Comparison of ENCODE assay signal across 23 mouse cellular contexts in genomic region chr10:122651932-122652331, GRCm38 (mm10). TPM values are rescaled to one million over a fixed set of nuclear protein-coding genes. Genes with fewer than 3 reads are reported as not detected.
DNase-seq lines count a peak whose midpoint lies in the region; ATAC-seq lines count a peak whose summit lies in the region.
"Had no signal": no experiment of that assay in that cellular context is flagged by ENCODE, and none has a peak within 500 bp of the region (broad histone marks: within the 10 kb centered on the region; RNA-seq: fewer than 3 reads in every experiment).

No protein-coding gene starts in this region.

- peak; percentile 74 for ATAC-seq in megakaryocyte, adult 5-6 weeks (ENCODE audit: poor library complexity, severe bottlenecking)
- no peak for ATAC-seq in forebrain, embryonic 14.5 days
- ATAC-seq in erythroid progenitor cell, adult 5-6 weeks (replicated peaks; ENCODE audit: low FRiP score, poor library complexity, severe bottlenecking), result no peak
- ATAC-seq: forebrain, postnatal 0 days; hindbrain, postnatal 0 days; midbrain, embryonic 13.5 days had no signal

- no peak overlapping the region for H3K4me2 ChIP-seq in forebrain, embryonic 14.5 days (ENCODE audit: low read length)
- H3K4me2 ChIP-seq: embryonic facial prominence, embryonic 12.5 days; heart, embryonic 13.5 days; midbrain, embryonic 13.5 days had no signal

- H3K9me3 ChIP-seq in forebrain, embryonic 14.5 days (replicated peaks; ENCODE audit: control insufficient read depth, low read length), result no peaks in the 10 kb centered on the region
- H3K9me3 ChIP-seq in heart, embryonic 10.5 days, result no peaks in the 10 kb centered on the region
- H3K9me3 ChIP-seq: embryonic facial prominence, embryonic 12.5 days; heart, embryonic 13.5 days; midbrain, embryonic 13.5 days had no signal

- H3K27me3 ChIP-seq in forebrain, embryonic 14.5 days (replicated peaks; ENCODE audit: control insufficient read depth, insufficient read depth, low read length), result no peaks in the 10 kb centered on the region
- H3K27me3 ChIP-seq in heart, embryonic 10.5 days (ENCODE audit: insufficient read depth, poor library complexity, severe bottlenecking), result no peaks in the 10 kb centered on the region
- H3K27me3 ChIP-seq: embryonic facial prominence, embryonic 12.5 days; heart, embryonic 13.5 days; midbrain, embryonic 13.5 days had no signal

- no peaks in the 10 kb centered on the region for H3K36me3 ChIP-seq in forebrain, embryonic 14.5 days (ENCODE audit: control insufficient read depth, insufficient read depth, low read length)
- H3K36me3 ChIP-seq in heart, embryonic 10.5 days, result no peaks in the 10 kb centered on the region
- H3K36me3 ChIP-seq: embryonic facial prominence, embryonic 12.5 days; heart, embryonic 13.5 days; midbrain, embryonic 13.5 days had no signal

- no peaks in the 10 kb centered on the region for H3K4me1 ChIP-seq in forebrain, embryonic 14.5 days (ENCODE audit: control insufficient read depth, insufficient read depth, low read length)
- H3K4me1 ChIP-seq in heart, embryonic 10.5 days, result no peaks in the 10 kb centered on the region
- H3K4me1 ChIP-seq: embryonic facial prominence, embryonic 12.5 days; heart, embryonic 13.5 days; midbrain, embryonic 13.5 days had no signal

- DNase-seq in spleen, adult 12 weeks (ENCODE audit: low spot score), result peak; percentile 2
- DNase-seq in spleen, postnatal 14 days (ENCODE audit: low spot score in 2 of 2), result no peak
- DNase-seq in thymus, adult 18-20 months, result peak; percentile 52 to 79
- no peak for DNase-seq in gastrocnemius, adult 18-20 months (ENCODE audit: low spot score)
- DNase-seq in forebrain, embryonic 14.5 days (ENCODE audit: low spot score), result no peak
- no peak for DNase-seq in heart, embryonic 10.5 days (ENCODE audit: low spot score)
- DNase-seq: adrenal gland, postnatal 36 days; cerebellum, adult 2 months; forebrain, postnatal 0 days; gastrocnemius, postnatal 25 days; heart, postnatal 4 days; kidney, adult 2 months; kidney, postnatal 14 days; left cerebral cortex, postnatal 4 days; lung, adult 2 months; lung, postnatal 4 days had no signal

- no peak overlapping the region for H3K4me3 ChIP-seq in forebrain, embryonic 14.5 days (ENCODE audit: low read depth, low read length)
- H3K4me3 ChIP-seq in heart, embryonic 10.5 days, result no peak overlapping the region
- H3K4me3 ChIP-seq: embryonic facial prominence, embryonic 12.5 days; heart, embryonic 13.5 days; midbrain, embryonic 13.5 days; myocyte had no signal

- 94% methylated on average over 4 of the region's 4 CpGs for WGBS in forebrain, embryonic 14.5 days
- 75% methylated on average over 4 of the region's 4 CpGs for WGBS in heart, embryonic 10.5 days

- H3K9ac ChIP-seq in forebrain, embryonic 14.5 days (ENCODE audit: low read length), result no peak overlapping the region
- H3K9ac ChIP-seq: embryonic facial prominence, embryonic 12.5 days; forebrain, postnatal 0 days; heart, embryonic 13.5 days; midbrain, embryonic 13.5 days had no signal

- no peak overlapping the region for H3K27ac ChIP-seq in forebrain, embryonic 14.5 days (ENCODE audit: low read depth, low read length)
- no peak overlapping the region for H3K27ac ChIP-seq in heart, embryonic 10.5 days
- H3K27ac ChIP-seq: embryonic facial prominence, embryonic 12.5 days; heart, embryonic 13.5 days; hindbrain, postnatal 0 days; midbrain, embryonic 13.5 days had no signal

RNA-seq across cellular contexts. Expression of gene Ppm1h, which starts 26.6 kb away (rescaled TPM):
- total RNA-seq in megakaryocyte, adult 5-6 weeks (2015), result 31.8 and 46.5 TPM in 2 replicates
- 27.9 and 36.6 TPM in 2 replicates for total RNA-seq in megakaryocyte, adult 5-6 weeks (2017)
- total RNA-seq in gastrocnemius, adult 18-20 months (2021), result 1 to 10 TPM; 1.5 to 1.8 TPM
- polyA plus RNA-seq in forebrain, embryonic 14.5 days (2014; fragmentation: Nextera tagmentation; extraction: Ambion mirVana), result 8.8 and 11.2 TPM in 2 replicates
- polyA plus RNA-seq in heart, embryonic 10.5 days (2016; fragmentation: Nextera tagmentation; extraction: Ambion mirVana), result 2.3 and 3.7 TPM in 2 replicates
- 2.9 and 3.2 TPM in 2 replicates for total RNA-seq in erythroid progenitor cell, adult 5-6 weeks (2015; ENCODE audit: low replicate concordance)
- total RNA-seq in erythroid progenitor cell, adult 5-6 weeks (2017; ENCODE audit: low replicate concordance), result 2.6 and 14.8 TPM in 2 replicates

Comparison
In these comparisons a context has a peak if more than half of its experiments do, and no peak if none do; other contexts are left out.
1. DNase-seq: peak in spleen, adult 12 weeks (single experiment) and thymus, adult 18-20 months (2 of 2); none in spleen, postnatal 14 days (0 of 2), gastrocnemius, adult 18-20 months (single experiment), forebrain, embryonic 14.5 days (single experiment) and heart, embryonic 10.5 days (single experiment).